Mouse (Mus musculus) CH12.LX (cell line): Measurements from ENCODE around the gene Nrp2.

Experiments used
- CHD1 ChIP-seq: IDR thresholded peaks from 2 replicates; pipeline ENCODE4 v1.6.1; 2012; ENCODE audit warnings: low read depth, low read length, improper control_type of control experiment, inconsistent platforms
- CTCF ChIP-seq, 2 experiments: IDR thresholded peaks in 1 of 2; conservative IDR thresholded peaks in 1 of 2; 2 replicates each; pipeline ENCODE4 v1.5.1; 2011 to 2012; ENCODE audit warnings: low read depth in 2 of 2, low read length in 2 of 2, improper control_type of control experiment in 1 of 2, inconsistent platforms in 1 of 2, mild to moderate bottlenecking in 1 of 2, moderate library complexity in 1 of 2
- EP300 ChIP-seq: IDR thresholded peaks from 2 replicates; pipeline ENCODE4 v1.6.1; 2011; ENCODE audit warnings: low read length, improper control_type of control experiment
- GABPA ChIP-seq: IDR thresholded peaks from 2 replicates; pipeline ENCODE4 v1.6.1; 2012; ENCODE audit warnings: low read depth, low read length, improper control_type of control experiment, inconsistent platforms; ENCODE audit not compliant: insufficient replicate concordance
- KAT2A ChIP-seq: IDR thresholded peaks from 2 replicates; pipeline ENCODE4 v1.6.1; 2012; ENCODE audit warnings: low read length, improper control_type of control experiment, inconsistent platforms; ENCODE audit not compliant: insufficient replicate concordance
- MAX ChIP-seq: IDR thresholded peaks from 2 replicates; pipeline ENCODE4 v1.6.1; 2011; ENCODE audit warnings: low read length, improper control_type of control experiment
- MEF2A ChIP-seq: IDR thresholded peaks from 2 replicates; pipeline ENCODE4 v1.6.1; 2014; ENCODE audit warnings: low read depth, mild to moderate bottlenecking, inconsistent platforms, low read length, improper control_type of control experiment, borderline replicate concordance
- TCF12 ChIP-seq: IDR thresholded peaks from 2 replicates; pipeline ENCODE4 v1.6.1; 2014; ENCODE audit warnings: low read depth, mild to moderate bottlenecking, inconsistent platforms, low read length, improper control_type of control experiment
- UBTF ChIP-seq: IDR thresholded peaks from 2 replicates; pipeline ENCODE4 v1.6.1; 2012; ENCODE audit warnings: low read depth, mild to moderate bottlenecking, inconsistent platforms, low read length, improper control_type of control experiment, moderate library complexity
- USF1 ChIP-seq: IDR thresholded peaks from 2 replicates; pipeline ENCODE4 v1.6.1; 2014; ENCODE audit warnings: low read depth, mild to moderate bottlenecking, inconsistent platforms, low read length, improper control_type of control experiment
- ZC3H11A ChIP-seq: IDR thresholded peaks from 2 replicates; pipeline ENCODE4 v1.6.1; 2012; ENCODE audit warnings: low read depth, mild to moderate bottlenecking, inconsistent platforms, low read length, improper control_type of control experiment
- ZNF384 ChIP-seq: IDR thresholded peaks from 2 replicates; pipeline ENCODE4 v1.6.1; 2012; ENCODE audit warnings: low read depth, low read length, improper control_type of control experiment, inconsistent platforms

DNA sequence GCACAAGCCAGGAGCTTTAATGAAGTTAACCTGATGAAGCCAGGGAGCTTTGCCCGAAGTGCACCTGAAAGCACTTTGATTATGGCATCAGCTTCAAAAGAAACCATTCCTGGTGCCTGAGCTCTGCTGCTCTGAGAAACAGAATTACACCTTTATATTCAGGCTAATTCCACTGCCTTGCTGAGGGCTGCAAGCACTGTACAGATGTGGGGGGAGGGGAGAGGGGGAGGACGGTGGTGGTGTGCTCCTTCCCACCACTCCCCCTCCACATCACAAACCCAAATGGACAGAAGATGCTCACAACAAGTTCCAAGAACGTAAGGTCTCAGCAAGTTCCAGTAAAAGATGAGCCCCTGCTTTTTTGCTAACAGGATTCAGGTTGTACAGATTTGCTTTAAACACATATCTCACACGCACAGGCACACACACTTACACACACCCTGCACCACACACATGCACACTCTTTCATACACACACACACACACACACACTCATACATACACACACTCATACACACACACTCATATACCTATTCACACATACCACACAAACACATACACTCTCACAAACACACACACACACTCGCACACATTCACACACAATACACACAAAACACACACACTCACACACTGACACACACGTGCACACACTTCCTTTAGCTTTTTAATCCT lies 6.6 kb upstream of the Nrp2 start:
- TF ChIP-seq CTCF (conservative IDR thresholded peaks at IDR 0.05 in 1 of 2, IDR thresholded peaks at IDR 0.05 in 1 of 2; ENCODE audit: low read depth in 2 of 2, low read length in 2 of 2), result no peak
- no peak for TF ChIP-seq MEF2A
- no peak for TF ChIP-seq UBTF
- no peak for TF ChIP-seq CHD1
- no peak for TF ChIP-seq EP300
- TF ChIP-seq USF1, result no peak
- TF ChIP-seq ZNF384, result no peak
- TF ChIP-seq GABPA, result no peak
- TF ChIP-seq KAT2A, result no peak
- no peak for TF ChIP-seq TCF12
- TF ChIP-seq ZC3H11A, result no peak
- no peak for TF ChIP-seq MAX
